Mouse (Mus musculus) thymus, postnatal 36 days (tissue): Measurements from ENCODE around the gene Mapk14.
"Not testable (repeated sequence)": the region's sequence is repeated elsewhere in the genome, so short reads cannot be mapped to it uniquely, and the experiment has no call there.

Experiments used
- DNase-seq, 2 experiments: peaks; one replicate each; pipeline ENCODE4 v3.0.0; 2022; ENCODE audit warnings: mixed read lengths in 2 of 2

The Mapk14 gene

GRCm38 (mm10) chr17:28698672-28699071 is 7.5 kb downstream of the Mapk14 start:
- no peak for DNase-seq

GRCm38 (mm10) chr17:28699789-28700188 is 8.7 kb downstream of the Mapk14 start:
- no peak for DNase-seq

GRCm38 (mm10) chr17:28701171-28701570 is 10.0 kb downstream of the Mapk14 start:
- DNase-seq: no peak

- DNase-seq: no peak
Measured at GRCm38 (mm10) chr17:28701737-28702136, 10.6 kb downstream of the Mapk14 start.

DNA sequence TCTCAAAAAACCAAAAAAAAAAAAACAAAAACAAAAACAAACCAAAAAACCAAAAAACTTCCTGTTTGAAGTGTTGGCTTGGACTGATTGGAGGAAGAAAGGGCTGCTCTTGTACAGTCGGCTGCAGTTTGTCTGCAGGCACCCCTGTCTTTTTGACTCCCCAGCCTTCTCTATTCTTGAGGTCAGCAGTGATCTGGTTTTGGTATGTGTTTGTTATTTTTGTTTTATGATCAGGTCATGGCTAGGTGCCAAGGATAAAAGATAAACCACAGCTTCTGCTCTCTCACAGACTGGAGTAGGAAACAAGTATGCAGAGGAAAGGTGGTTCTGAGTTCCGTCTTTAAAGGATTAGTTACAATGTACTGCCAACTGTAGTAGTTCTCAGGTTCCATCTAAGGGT is 11.5 kb downstream of the Mapk14 start:
- DNase-seq: no peak

DNA sequence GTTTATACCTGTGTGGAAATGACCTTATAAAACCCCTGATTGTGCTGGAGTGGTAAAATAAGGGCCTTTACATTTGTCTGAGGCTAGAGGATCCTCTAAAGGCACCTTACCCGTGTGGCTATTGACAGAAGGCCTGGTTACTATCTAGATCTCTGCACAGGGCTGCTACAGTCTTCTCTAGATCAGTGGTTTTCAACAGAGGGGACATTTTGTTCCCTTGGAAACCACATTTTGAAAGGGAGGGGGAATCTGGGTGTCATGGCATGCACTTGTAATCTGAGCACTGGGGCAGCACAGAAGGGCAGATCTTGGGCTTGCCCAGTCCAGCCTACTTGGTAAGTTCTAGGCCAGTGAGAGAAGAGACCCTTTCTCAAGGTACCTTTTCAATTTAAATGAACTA is 15.6 kb downstream of the Mapk14 start:
- DNase-seq: no peak

DNA sequence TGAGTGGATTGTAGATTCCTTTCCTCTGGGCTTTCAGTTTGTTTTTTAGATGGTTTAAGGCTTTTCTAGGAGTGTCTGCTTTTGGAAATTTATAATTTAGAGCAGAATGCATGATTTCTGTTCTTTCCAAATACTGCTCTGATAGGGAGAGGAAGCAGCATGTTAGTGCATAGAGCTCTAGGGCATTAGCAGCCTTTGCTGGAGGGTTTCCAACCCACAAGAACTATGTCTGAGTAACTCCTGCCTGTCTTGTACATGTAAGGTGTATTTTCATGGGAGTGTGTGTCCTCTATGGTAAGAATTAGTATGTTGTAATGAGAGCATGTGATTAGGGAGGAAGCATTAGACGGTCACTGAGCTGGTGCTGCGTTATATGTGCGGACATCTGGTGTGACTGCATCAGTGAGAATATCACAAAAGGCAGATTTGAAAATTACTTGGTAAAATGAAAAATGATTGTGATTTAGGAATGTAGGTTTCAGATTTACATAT is 16.1 kb downstream of the Mapk14 start:
- DNase-seq: no peak

- no peak for DNase-seq
Measured at GRCm38 (mm10) chr17:28707816-28708215, 16.7 kb downstream of the Mapk14 start.

DNA sequence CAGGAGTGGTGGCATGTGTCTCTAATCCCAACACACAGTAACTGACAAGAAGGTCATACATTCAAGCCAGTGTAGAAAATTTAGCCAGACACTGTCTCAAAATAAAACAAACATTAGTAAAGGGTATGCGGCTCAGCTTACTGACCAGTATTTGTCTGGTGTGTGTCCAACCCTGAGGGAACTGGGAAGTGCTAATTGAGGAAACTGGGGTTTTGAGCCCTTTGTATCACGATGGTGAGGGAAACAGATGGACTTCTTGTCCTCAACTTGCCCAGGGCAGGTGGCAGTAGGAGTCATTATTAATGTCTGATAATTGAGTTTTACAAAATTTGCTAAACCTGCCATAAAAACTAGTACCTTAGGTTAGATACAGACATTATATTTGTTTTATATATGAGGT is 17.9 kb downstream of the Mapk14 start:
- DNase-seq: no peak

DNA sequence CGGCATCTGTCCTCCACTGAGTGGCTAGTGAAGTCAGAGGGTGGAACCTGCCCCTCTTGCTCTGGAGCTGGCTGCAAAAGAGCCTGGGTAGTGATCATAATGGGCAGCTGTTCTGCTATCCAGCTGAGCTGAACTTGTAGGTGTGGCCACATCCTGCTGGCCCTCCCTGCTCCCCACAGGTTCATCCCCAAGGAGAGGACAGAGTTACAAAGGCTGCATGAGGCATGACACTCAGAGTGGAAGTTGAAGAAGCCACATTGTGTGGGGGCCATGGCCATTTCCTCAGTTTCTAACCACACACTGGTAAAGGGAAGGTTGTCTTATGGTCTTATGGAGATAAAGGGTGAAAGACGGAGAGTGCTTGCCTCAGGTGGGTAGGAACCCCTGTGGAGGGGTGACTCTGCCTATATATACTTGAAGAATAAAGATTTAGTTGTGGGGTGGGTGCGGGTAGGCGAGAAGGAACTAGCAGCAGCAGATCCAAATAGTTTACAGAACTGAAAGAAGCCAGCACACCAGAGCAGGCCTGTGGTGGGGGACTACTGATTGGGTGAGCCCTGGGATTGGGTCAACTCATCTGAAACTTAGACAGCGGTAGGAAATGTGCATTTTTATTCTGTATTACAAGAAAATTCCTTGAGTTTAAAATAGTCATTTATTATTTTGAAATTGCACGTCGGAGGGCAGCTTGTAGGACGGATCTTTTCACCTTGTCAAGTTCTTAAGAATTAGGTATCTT is 18.6 kb downstream of the Mapk14 start:
- DNase-seq: no peak

- DNase-seq: no peak
Measured at GRCm38 (mm10) chr17:28710291-28710688, 19.2 kb downstream of the Mapk14 start.

DNA sequence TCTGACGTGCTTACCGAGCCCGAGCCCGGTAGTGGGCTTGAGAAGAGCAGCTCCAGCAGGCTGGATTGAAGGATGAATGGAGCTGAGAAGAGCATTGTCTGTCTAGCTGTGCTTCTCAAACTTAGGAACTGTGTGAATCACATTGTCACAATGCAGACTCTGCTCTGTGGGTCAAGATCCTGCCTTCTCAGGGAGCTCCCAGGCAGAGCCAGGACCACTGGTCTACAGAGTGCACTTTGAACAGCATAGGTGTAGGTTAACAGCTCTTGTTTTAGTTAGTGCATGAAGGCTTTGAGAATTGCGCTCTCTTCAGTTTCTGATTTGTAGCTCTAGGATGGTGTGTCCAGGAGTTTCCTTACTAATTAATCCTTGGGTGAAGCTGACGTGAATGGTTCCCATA is 20.1 kb downstream of the Mapk14 start:
- no peak for DNase-seq

DNA sequence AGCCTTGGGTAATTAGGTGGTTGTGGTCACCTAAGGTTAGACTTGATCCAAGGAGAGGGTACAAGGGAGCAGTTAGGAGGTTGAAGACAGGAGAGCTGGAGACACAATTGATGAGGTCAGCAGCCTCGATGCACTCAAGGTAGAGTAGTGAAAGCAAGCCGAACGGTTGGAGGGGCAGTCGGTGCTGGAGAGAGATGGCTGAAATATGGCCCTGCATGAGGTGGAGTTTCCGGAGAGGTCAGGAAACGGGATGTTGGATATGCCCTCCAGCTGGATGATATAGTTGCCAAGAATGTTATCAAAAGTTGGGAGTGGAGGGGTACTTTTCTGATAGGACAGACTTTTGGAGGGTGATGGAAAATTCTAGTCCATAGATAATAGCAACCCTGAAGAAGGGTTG is 21.2 kb downstream of the Mapk14 start:
- no peak for DNase-seq

GRCm38 (mm10) chr17:28714006-28714405 is 22.9 kb downstream of the Mapk14 start:
- no peak for DNase-seq

DNA sequence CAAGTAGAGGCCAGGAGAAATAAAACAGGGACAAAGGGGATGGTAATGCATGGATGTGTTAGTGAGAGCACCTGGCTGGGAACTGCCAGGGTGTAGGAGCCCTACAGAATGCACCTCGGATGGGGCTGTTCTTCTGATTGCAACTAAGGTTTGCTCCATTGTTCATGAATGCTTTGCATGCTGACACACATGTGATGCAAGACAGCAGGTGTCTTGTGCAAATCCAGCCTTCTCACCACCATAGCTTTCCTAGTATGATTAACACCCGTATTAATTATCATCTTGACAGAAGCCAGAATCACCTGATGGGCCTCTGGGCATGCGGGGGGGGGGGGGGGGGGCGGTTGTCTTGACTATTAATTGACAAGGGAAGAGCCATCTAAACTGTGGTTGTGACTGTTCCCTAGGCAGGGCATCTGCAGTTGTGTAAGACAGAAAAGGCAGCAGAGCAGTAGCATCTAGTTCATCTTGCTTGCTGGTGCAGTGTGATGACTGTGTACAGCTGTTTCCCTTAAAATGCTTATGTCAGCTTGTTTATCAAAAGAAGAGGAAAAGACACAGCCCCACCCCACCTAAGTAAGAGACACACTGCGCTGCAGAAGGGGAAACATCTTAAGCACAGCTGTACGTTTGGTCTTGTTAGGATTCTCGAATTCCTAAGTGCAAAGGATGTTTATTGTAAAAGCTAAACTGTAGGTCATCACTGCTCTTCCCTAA is 24.9 kb downstream of the Mapk14 start:
- DNase-seq: no peak

DNA sequence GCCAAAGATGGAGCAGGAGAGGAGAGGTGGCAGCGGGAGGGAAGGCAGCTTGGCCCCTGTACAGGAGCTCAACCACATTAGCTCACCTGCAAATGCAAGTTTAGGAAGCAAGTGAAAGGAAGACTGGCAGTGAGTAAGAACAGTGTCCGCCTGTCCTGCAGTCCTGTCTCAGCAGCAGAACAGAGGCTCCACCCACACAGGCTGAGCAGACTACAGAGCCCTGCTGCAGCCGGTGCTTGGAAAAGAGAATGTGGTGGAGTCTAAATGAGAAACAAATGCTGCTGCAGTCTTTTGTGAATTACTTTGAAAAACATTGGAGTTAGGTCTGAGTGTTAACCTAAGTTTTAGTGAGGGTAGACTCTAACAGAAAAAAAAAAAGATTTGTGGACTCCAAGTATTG is 26.4 kb downstream of the Mapk14 start:
- no peak for DNase-seq

GRCm38 (mm10) chr17:28725783-28726182 is 34.7 kb downstream of the Mapk14 start, which contains the start of gene AC170998.1:
Gene AC170998.1 (plus strand): TSS chr17:28726083.
- DNase-seq: no peak

- not testable (repeated sequence) for DNase-seq
Measured at GRCm38 (mm10) chr17:28727511-28727910, 36.4 kb downstream of the Mapk14 start.

DNA sequence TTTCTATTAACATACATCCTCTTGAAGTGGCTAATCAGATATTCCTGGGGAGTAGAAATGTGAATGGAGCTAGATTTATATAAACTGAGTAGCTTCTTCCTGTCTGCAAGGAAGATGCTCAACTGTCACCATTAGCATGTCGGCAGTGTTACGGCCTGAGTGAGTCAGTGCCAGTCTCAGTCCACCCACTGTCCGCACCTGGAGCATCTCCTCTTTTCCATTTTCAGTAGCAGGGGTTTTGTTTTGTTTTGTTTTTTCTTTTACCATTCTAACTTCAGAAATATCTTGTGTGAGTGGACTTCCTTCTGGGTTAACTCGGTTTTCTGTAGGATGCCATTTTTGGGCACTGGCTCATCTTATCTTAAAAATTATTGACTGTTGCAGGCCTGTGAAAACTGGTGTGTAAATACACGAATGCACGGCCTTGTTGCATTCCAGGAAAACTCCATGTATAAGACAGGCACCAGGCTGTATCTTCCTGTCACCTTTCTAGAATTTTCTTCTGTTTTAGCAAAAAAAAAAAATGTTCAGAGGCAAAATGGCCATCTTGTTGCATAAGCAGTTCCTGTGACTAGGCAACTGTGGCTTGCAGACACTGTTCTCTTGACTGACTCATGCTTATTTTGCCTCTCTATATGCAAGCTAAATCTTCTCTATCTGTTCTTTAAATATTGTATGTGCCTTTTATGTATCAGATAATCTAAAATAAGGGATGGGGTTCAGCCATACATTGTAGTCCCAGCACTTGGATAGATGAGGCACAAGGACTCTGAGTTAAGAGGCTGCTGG is 44.4 kb downstream of the Mapk14 start:
- DNase-seq: no peak

- DNase-seq: peak; percentile 7 to 16
Measured at GRCm38 (mm10) chr17:28736486-28736885, 45.4 kb downstream of the Mapk14 start.

GRCm38 (mm10) chr17:28737973-28738372 is 46.8 kb downstream of the Mapk14 start:
- no peak for DNase-seq

GRCm38 (mm10) chr17:28739244-28739643 is 48.1 kb downstream of the Mapk14 start:
- DNase-seq: no peak

GRCm38 (mm10) chr17:28743145-28743866 is 52.2 kb downstream of the Mapk14 start:
- no peak for DNase-seq
